In genomic region chr10:125177782-125178181, GRCm38 (mm10) we compare ENCODE assay signal across 25 mouse cellular contexts.
"Had no signal": no experiment of that assay in that cellular context is flagged by ENCODE, and none has a peak within 500 bp of the region (broad histone marks: within the 10 kb centered on the region; RNA-seq: fewer than 3 reads in every experiment).

No protein-coding gene starts in this region.

- H3K4me2 ChIP-seq: heart, embryonic 11.5 days; heart, embryonic 13.5 days; heart, embryonic 15.5 days; hindbrain, embryonic 13.5 days; hindbrain, embryonic 15.5 days; limb, embryonic 12.5 days; liver, embryonic 11.5 days; liver, embryonic 13.5 days; liver, embryonic 15.5 days had no signal

- H3K4me3 ChIP-seq: heart, adult 2 months; heart, embryonic 13.5 days; heart, embryonic 15.5 days; hindbrain, embryonic 13.5 days; hindbrain, embryonic 15.5 days; layer of hippocampus, adult 2 months; limb, embryonic 10.5 days; limb, embryonic 12.5 days; liver, embryonic 13.5 days; liver, embryonic 15.5 days had no signal

- H3K4me1 ChIP-seq: heart, embryonic 13.5 days; heart, embryonic 15.5 days; hindbrain, embryonic 13.5 days; hindbrain, embryonic 15.5 days; limb, embryonic 10.5 days; limb, embryonic 12.5 days; liver, embryonic 13.5 days; liver, embryonic 15.5 days had no signal

- H3K9me3 ChIP-seq: heart, embryonic 13.5 days; heart, embryonic 15.5 days; hindbrain, embryonic 13.5 days; hindbrain, embryonic 15.5 days; limb, embryonic 10.5 days; limb, embryonic 12.5 days; liver, embryonic 13.5 days; liver, embryonic 15.5 days had no signal

- H3K36me3 ChIP-seq: heart, embryonic 13.5 days; heart, embryonic 15.5 days; hindbrain, embryonic 13.5 days; hindbrain, embryonic 15.5 days; limb, embryonic 10.5 days; limb, embryonic 12.5 days; liver, embryonic 13.5 days; liver, embryonic 15.5 days had no signal

- ATAC-seq: hindbrain, postnatal 0 days; intestine, embryonic 16.5 days had no signal

- H3K9ac ChIP-seq: heart, embryonic 13.5 days; heart, embryonic 15.5 days; hindbrain, embryonic 13.5 days; hindbrain, embryonic 15.5 days; limb, embryonic 12.5 days; liver, embryonic 13.5 days; liver, embryonic 15.5 days had no signal

- DNase-seq: gastrocnemius, postnatal 14 days; gastrocnemius, postnatal 36 days; heart, adult 11 months; heart, adult 2 months; heart, postnatal 14 days; heart, postnatal 36 days; kidney, adult 18-20 months; kidney, adult 8-10 months; kidney, postnatal 10 days; kidney, postnatal 25 days; kidney, postnatal 4 days; liver; liver, embryonic 13.5 days had no signal

- H3K27ac ChIP-seq: heart, adult 2 months; heart, embryonic 13.5 days; heart, embryonic 15.5 days; hindbrain, embryonic 13.5 days; hindbrain, embryonic 15.5 days; hindbrain, postnatal 0 days; layer of hippocampus, adult 2 months; limb, embryonic 10.5 days; limb, embryonic 12.5 days; liver, embryonic 13.5 days; liver, embryonic 15.5 days had no signal

- H3K27me3 ChIP-seq: heart, embryonic 13.5 days; heart, embryonic 15.5 days; hindbrain, embryonic 13.5 days; hindbrain, embryonic 15.5 days; limb, embryonic 12.5 days; liver, embryonic 13.5 days; liver, embryonic 15.5 days had no signal
